Mouse (Mus musculus) heart, embryonic 14.5 days (tissue): ENCODE measurements at regions not wholly inside any gene's neighbourhood (a gene's known extent, or its start where the extent isn't known, plus 50 kb on each side); places are given as distances from the start of the nearest gene placed in this dataset.

Experiments
- ATAC-seq: fragments of 200-750 bp; cut with Nextera tagmentation; 2 replicates; pipeline ENCODE4 v1.8.0; 2017; ENCODE audit warnings: low read depth, moderate TSS enrichment; ENCODE audit not compliant: insufficient number of reproducible peaks, insufficient read depth, low FRiP score
- H3K27ac ChIP-seq, 2 experiments: fragments of 200-500 bp in 1 of 2; fragments of 300-500 bp in 1 of 2; sonication (generic) in 1 of 2; replicated peaks in 1 of 2; 2 replicates each; pipeline ENCODE4 v1.5.1; 2012 to 2014; ENCODE audit warnings: low read depth in 2 of 2, low read length in 2 of 2, control low read depth in 1 of 2, mild to moderate bottlenecking in 1 of 2, mixed read lengths in 1 of 2; ENCODE audit not compliant: control insufficient read depth in 1 of 2, insufficient read depth in 1 of 2
- H3K27me3 ChIP-seq: fragments of 300-500 bp; sonication (generic); 2 replicates; pipeline ENCODE4 v1.6.1; 2014; ENCODE audit warnings: mild to moderate bottlenecking, low read length, control low read depth; ENCODE audit not compliant: control insufficient read depth, insufficient read depth
- H3K36me3 ChIP-seq: fragments of 300-500 bp; sonication (generic); 2 replicates; pipeline ENCODE4 v1.6.1; 2014; ENCODE audit warnings: mild to moderate bottlenecking, control low read depth, low read length, mixed read lengths; ENCODE audit not compliant: control insufficient read depth, insufficient read depth
- H3K4me1 ChIP-seq, 2 experiments: fragments of 200-500 bp in 1 of 2; fragments of 300-500 bp in 1 of 2; sonication (generic) in 1 of 2; 2 replicates each; pipeline ENCODE4 v1.6.1; 2012 to 2014; ENCODE audit warnings: low read length in 2 of 2, control low read depth in 1 of 2, mixed read lengths in 1 of 2; ENCODE audit not compliant: control insufficient read depth in 2 of 2, insufficient read depth in 2 of 2
- H3K4me2 ChIP-seq: fragments of 300-500 bp; sonication (generic); 2 replicates; pipeline ENCODE4 v1.6.1; 2014; ENCODE audit warnings: mild to moderate bottlenecking, low read length
- H3K4me3 ChIP-seq, 2 experiments: fragments of 200-500 bp in 1 of 2; fragments of 300-500 bp in 1 of 2; sonication (generic) in 1 of 2; 2 replicates each; pipeline ENCODE4 v1.5.1; 2012 to 2014; ENCODE audit warnings: low read length in 2 of 2, mild to moderate bottlenecking in 2 of 2, control low read depth in 1 of 2, low read depth in 1 of 2, moderate library complexity in 1 of 2; ENCODE audit not compliant: control insufficient read depth in 1 of 2, insufficient read depth in 1 of 2
- H3K9ac ChIP-seq: fragments of 300-500 bp; sonication (generic); 2 replicates; pipeline ENCODE4 v1.6.1; 2014; ENCODE audit warnings: mild to moderate bottlenecking, low read length
- H3K9me3 ChIP-seq: fragments of 300-500 bp; sonication (generic); 2 replicates; pipeline ENCODE4 v1.6.1; 2016; ENCODE audit warnings: low read length, control low read depth; ENCODE audit not compliant: control insufficient read depth
- WGBS: fragments of 180-500 bp; shearing (Covaris S2); extraction: QIAGEN DNeasy Blood & Tissue Kit; methylation state at CpG from one replicate; pipeline ENCODE4 v1.1.7; 2014; 5-methylcytosine and 5-hydroxymethylcytosine counted together

DNA sequence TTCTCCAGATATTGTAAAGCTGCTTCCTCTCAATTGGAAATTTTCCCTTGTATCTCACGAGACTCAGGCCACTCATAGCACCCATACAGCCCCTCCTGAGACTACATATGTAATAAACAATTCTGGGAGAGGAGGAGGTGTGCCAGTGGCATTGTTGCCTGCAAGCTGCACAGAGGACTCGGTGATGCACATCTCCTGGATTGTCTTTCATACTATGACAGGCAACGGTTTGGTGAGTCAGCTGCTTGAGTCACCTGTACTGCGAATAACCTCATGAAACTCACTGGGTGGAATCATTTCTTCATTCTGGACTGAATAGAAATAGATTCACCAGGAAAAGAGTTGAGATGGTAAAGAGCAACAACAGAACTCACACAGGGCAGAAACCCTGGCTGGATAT lies 82.8 kb upstream of the Atg10 start:
- H3K4me3 ChIP-seq = no peak overlapping the region
- no peaks in the 10 kb centered on the region for H3K4me1 ChIP-seq
- H3K4me2 ChIP-seq = no peak overlapping the region
- H3K27me3 ChIP-seq = no peaks in the 10 kb centered on the region
- no peak for ATAC-seq
- WGBS = 82% methylated on average over 4 of the region's 4 CpGs
- no peaks in the 10 kb centered on the region for H3K9me3 ChIP-seq
- H3K9ac ChIP-seq = no peak overlapping the region
- H3K36me3 ChIP-seq = no peaks in the 10 kb centered on the region
- H3K27ac ChIP-seq = no peak overlapping the region

DNA sequence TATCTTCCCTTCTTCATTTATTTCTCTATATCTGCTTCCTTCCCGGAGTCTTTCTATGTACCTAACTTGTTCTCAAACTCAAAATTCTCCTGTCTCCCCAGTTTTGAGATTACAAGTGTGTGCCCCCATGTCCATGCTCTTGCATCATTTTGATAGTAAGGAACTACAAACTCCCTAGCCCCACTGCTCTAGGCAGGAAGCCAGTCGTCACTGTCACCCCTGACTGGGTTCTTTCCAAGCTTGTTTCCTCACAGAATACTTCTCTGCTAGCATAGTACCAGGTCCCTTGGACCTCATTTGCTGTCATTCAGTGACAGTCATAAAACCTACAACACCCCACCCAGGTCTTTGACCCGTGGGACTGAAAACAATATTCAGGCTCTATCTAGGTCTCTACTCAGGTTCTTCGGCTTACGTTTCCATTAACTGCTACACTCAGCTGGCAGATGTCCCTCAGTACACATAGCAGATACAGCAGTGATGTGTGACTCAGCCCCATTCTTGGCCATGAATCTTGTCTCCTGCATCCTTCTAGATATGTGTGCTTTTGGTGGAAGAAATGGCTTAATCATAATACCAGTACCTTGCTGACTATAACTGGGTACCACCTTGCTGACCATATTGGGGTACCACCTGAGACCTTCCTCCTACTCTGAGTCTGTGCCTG lies 89.3 kb upstream of the Atg10 start:
- WGBS = 67% methylated on average over 5 of the region's 5 CpGs

DNA sequence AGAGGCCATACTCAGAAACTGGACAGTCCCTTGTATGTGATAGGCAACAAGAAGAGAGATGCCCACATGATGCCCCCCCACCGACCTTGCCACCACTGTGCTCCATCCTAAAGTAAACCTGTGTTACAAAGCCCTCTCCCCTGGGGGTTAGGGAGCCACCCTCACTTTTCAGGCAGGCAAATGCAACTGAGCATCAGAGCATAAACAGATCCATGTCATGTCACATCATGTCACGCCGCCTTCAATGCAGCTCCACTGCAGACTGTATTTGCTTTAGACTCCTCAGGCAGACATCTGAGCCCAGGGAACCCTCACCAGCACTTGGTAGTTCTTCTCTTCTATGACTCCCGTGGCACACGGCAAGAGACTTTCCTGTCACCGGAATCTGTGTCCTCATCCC lies 98.6 kb upstream of the Atg10 start:
- Histone ChIP-seq H3K4me3 (no peak overlapping the region), H3K9ac (no peak overlapping the region), H3K4me2 (no peak overlapping the region), H3K4me1 (no peaks in the 10 kb centered on the region), H3K36me3 (no peaks in the 10 kb centered on the region), H3K27ac (no peak overlapping the region), H3K9me3 (peaks cover 3% of the 10 kb centered on the region; the same call in 1 of the 2 replicates), H3K27me3 (no peaks in the 10 kb centered on the region)
- ATAC-seq = no peak
- 85% methylated on average over 6 of the region's 6 CpGs for WGBS

More for the DNA sequence above, 89.3 kb upstream of the Atg10 start:
- Histone ChIP-seq H3K4me3 (no peak overlapping the region), H3K4me2 (no peak overlapping the region), H3K4me1 (no peaks in the 10 kb centered on the region), H3K27me3 (no peaks in the 10 kb centered on the region), H3K36me3 (no peaks in the 10 kb centered on the region), H3K27ac (no peak overlapping the region), H3K9ac (no peak overlapping the region), H3K9me3 (no peaks in the 10 kb centered on the region)
- ATAC-seq = no peak

GRCm38 (mm10) chr13:91326834-91327233 lies 103.1 kb upstream of the Atg10 start:
- Histone ChIP-seq H3K9ac (no peak overlapping the region), H3K27me3 (no peaks in the 10 kb centered on the region), H3K4me2 (no peak overlapping the region), H3K4me3 (no peak overlapping the region), H3K9me3 (no peaks in the 10 kb centered on the region), H3K36me3 (no peaks in the 10 kb centered on the region), H3K27ac (no peak overlapping the region), H3K4me1 (no peaks in the 10 kb centered on the region)
- 71% methylated on average over 3 of the region's 3 CpGs for WGBS
- no peak for ATAC-seq

DNA sequence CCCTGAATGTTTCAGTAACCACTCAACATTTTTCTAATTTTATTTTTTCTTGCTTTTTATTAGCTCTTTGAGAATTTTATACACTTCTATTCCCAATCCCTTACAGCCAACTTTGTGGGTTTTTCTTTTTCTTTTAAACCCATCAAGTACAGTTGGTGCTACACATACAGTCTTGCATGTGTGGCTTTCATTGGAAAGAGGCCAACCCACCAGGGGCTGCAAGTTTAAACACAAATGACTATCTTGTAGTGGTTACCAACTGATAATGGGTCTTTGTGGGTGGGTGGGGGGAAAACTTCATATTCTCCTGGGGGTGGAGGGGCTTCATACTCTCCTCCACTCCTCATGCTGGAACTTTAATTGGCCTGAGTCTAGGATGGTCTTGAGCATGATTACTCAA lies 110.5 kb upstream of the Atg10 start:
- no peak overlapping the region for H3K27ac ChIP-seq
- H3K36me3 ChIP-seq = no peaks in the 10 kb centered on the region
- H3K4me3 ChIP-seq = no peak overlapping the region
- H3K9me3 ChIP-seq = no peaks in the 10 kb centered on the region
- H3K27me3 ChIP-seq = no peaks in the 10 kb centered on the region
- H3K9ac ChIP-seq = no peak overlapping the region
- H3K4me2 ChIP-seq = no peak overlapping the region
- no peaks in the 10 kb centered on the region for H3K4me1 ChIP-seq
- no peak for ATAC-seq

DNA sequence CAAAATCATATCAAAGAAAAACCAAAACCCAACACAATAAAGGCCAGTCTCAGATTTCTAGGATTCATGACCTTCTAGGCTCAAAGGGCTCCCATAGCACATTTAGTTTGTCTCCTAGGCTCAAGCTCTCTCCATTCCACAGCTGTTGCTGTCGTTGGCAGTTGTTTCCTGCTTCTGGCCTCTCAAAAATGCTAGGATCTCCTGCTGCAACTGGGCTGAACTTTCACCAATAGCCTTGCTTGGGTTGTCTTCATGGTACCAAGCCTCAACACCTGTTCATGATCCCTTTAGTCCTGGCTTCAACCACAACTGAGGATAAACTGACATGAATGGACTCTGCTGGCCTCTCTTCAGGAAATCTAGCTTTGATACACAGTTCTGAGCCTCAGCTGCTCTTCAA lies 115.9 kb upstream of the Ssbp2 start:
- ATAC-seq = no peak
- H3K4me2 ChIP-seq = no peak overlapping the region
- no peak overlapping the region for H3K9ac ChIP-seq
- H3K27me3 ChIP-seq = no peaks in the 10 kb centered on the region
- no peak overlapping the region for H3K4me3 ChIP-seq
- no peaks in the 10 kb centered on the region for H3K36me3 ChIP-seq
- no peaks in the 10 kb centered on the region for H3K4me1 ChIP-seq
- no peaks in the 10 kb centered on the region for H3K9me3 ChIP-seq
- WGBS = 56% methylated on average over 1 of the region's 1 CpGs
- no peak overlapping the region for H3K27ac ChIP-seq

DNA sequence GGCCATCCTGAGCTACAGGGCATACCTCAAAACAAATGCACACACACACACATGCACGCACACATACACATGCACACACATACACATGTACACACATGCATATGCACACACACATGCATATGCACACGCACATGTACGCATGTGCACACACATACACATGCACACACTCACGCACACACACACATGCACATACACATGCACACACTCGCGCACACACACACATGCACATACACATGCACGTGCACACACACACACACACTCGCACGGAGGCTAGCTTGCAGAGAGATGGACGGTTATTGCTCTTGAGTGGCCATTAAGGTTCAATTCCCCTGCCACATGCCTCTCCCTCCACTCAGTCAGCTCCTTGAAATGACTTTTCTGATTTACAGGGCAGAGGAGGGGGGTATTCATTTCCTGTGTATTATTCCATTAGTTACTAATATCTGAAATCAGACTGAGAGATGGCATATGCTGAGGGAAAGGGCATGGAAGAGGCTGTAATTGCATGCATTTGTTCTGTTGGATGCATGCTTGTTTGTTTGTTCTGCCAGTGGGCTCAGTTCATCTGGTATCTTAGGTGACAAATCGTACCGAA lies 111.5 kb upstream of the Ssbp2 start:
- WGBS = 90% methylated on average over 12 of the region's 12 CpGs
- Histone ChIP-seq H3K4me2 (no peak overlapping the region), H3K9ac (no peak overlapping the region), H3K27me3 (no peaks in the 10 kb centered on the region), H3K36me3 (no peaks in the 10 kb centered on the region), H3K4me3 (no peak overlapping the region), H3K4me1 (peaks cover 7 to 11% of the 10 kb centered on the region in 2 experiments), H3K9me3 (no peaks in the 10 kb centered on the region), H3K27ac (no peak overlapping the region)
- ATAC-seq = no peak

DNA sequence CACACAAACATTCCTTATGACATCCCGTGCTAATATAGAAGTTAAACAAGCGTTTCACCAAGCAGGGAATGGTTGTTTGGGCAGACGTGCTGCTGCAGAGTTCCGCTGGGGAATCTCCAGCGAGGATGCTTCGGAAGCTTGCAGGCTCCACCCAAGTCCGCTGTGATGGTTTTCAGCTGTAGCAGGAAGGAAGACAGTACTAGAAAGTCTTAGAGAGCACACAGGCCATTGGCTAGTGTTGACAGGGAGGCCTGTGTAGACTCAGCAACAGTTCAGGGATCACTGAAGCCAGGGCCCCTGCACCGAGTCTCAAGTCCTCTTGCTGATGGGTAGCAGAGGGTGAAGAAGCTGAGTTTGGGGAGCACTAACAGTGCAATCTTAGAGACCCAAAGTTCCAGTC lies 107.8 kb upstream of the Ssbp2 start:
- ATAC-seq = peak; percentile 64; the same call in 1 of the 2 replicates
- Histone ChIP-seq H3K36me3 (no peaks in the 10 kb centered on the region), H3K9ac (no peak overlapping the region), H3K27me3 (no peaks in the 10 kb centered on the region), H3K27ac (no peak overlapping the region), H3K9me3 (no peaks in the 10 kb centered on the region), H3K4me2 (0 out of 2 replicates have a peak overlapping the region, but pooled peaks have one; percentile 11), H3K4me1 (peaks cover 7 to 11% of the 10 kb centered on the region in 2 experiments), H3K4me3 (no peak overlapping the region)
- 29% methylated on average over 8 of the region's 8 CpGs for WGBS
